Mouse (Mus musculus): Measurements from ENCODE around the gene Oprm1. TPM values are rescaled to one million over a fixed set of nuclear protein-coding genes. Genes with fewer than 3 reads are reported as not detected.
"Not testable (repeated sequence)": the region's sequence is repeated elsewhere in the genome, so short reads cannot be mapped to it uniquely, and the experiment has no call there.

The Oprm1 gene
- polyA plus RNA-seq, 1 experiment from 2014 or later: 0.72 TPM

DNA sequence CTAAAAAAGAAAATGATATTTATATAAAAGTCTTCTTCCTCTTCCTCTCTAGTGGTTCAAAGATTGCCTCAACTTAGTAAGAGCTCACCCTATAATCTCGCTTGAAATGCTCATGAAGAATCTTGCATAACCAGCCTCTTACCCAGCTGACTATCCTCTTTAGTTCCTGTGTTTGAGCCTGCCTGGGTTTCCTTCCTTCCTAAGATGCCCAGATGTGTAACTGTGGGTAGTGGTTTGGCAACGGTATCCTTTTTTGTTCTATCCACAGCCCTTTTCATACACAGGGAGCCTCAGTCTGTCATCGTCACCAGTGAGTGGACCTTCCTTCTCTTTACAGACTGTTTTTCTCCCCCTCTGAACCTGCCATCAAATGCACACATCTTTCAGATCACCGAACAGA lies 227.9 kb downstream of the Oprm1 start:
- no peaks in the 10 kb centered on the region for H3K36me3 ChIP-seq (replicated peaks)
- H3K9ac ChIP-seq: no peak overlapping the region
- no peaks in the 10 kb centered on the region for H3K27me3 ChIP-seq
- no peaks in the 10 kb centered on the region for H3K9me3 ChIP-seq
- H3K4me1 ChIP-seq: no peaks in the 10 kb centered on the region
- WGBS: 84% methylated on average over 4 of the region's 4 CpGs
- H3K27ac ChIP-seq: no peak overlapping the region
- no peak overlapping the region for H3K4me2 ChIP-seq
- H3K4me3 ChIP-seq (replicated peaks): no peak overlapping the region
- ATAC-seq (ENCODE audit: low FRiP score): no peak

GRCm38 (mm10) chr10:6987399-6988098 lies 229.2 kb downstream of the Oprm1 start:
- no peak overlapping the region for H3K4me2 ChIP-seq
- no peaks in the 10 kb centered on the region for H3K27me3 ChIP-seq
- WGBS: 75% methylated on average over 4 of the region's 4 CpGs
- no peaks in the 10 kb centered on the region for H3K9me3 ChIP-seq
- H3K4me1 ChIP-seq: no peaks in the 10 kb centered on the region
- H3K4me3 ChIP-seq (replicated peaks): no peak overlapping the region
- ATAC-seq (ENCODE audit: low FRiP score): no peak
- no peak overlapping the region for H3K27ac ChIP-seq
- H3K36me3 ChIP-seq (replicated peaks): no peaks in the 10 kb centered on the region
- no peak overlapping the region for H3K9ac ChIP-seq

DNA sequence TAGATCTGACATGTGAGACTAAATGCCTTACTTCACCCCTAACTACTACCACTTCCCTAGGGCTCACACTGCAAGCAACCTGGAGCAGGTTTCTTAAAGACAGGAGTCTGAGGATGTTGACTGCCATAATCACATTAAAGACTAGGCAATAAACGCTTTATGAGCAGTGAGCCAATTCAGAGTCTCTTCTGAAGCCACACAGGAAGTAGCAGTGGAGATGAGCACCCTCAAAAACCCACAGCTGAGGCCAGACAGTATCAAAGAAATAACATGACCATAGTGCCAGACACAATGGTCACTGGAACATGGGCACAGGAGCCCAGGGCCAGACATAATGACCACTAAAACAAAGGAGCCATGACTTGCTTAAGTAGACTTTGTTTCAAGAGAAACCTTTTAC lies 230.2 kb downstream of the Oprm1 start:
- H3K4me1 ChIP-seq: no peaks in the 10 kb centered on the region
- H3K9me3 ChIP-seq: no peaks in the 10 kb centered on the region
- no peak for ATAC-seq (ENCODE audit: low FRiP score)
- H3K4me3 ChIP-seq (replicated peaks): no peak overlapping the region
- 85% methylated on average over 1 of the region's 1 CpGs for WGBS
- no peak overlapping the region for H3K4me2 ChIP-seq
- H3K27ac ChIP-seq: no peak overlapping the region
- no peaks in the 10 kb centered on the region for H3K27me3 ChIP-seq
- H3K36me3 ChIP-seq (replicated peaks): no peaks in the 10 kb centered on the region
- no peak overlapping the region for H3K9ac ChIP-seq

GRCm38 (mm10) chr10:6996895-6997294 lies 238.6 kb downstream of the Oprm1 start:
- H3K4me1 ChIP-seq: no peaks in the 10 kb centered on the region
- no peaks in the 10 kb centered on the region for H3K9me3 ChIP-seq
- no peak overlapping the region for H3K4me3 ChIP-seq (replicated peaks)
- H3K27ac ChIP-seq: no peak overlapping the region
- WGBS: 75% methylated on average over 3 of the region's 3 CpGs
- H3K9ac ChIP-seq: no peak overlapping the region
- no peak overlapping the region for H3K4me2 ChIP-seq
- no peaks in the 10 kb centered on the region for H3K36me3 ChIP-seq (replicated peaks)
- no peaks in the 10 kb centered on the region for H3K27me3 ChIP-seq
- no peak for ATAC-seq (ENCODE audit: low FRiP score)

DNA sequence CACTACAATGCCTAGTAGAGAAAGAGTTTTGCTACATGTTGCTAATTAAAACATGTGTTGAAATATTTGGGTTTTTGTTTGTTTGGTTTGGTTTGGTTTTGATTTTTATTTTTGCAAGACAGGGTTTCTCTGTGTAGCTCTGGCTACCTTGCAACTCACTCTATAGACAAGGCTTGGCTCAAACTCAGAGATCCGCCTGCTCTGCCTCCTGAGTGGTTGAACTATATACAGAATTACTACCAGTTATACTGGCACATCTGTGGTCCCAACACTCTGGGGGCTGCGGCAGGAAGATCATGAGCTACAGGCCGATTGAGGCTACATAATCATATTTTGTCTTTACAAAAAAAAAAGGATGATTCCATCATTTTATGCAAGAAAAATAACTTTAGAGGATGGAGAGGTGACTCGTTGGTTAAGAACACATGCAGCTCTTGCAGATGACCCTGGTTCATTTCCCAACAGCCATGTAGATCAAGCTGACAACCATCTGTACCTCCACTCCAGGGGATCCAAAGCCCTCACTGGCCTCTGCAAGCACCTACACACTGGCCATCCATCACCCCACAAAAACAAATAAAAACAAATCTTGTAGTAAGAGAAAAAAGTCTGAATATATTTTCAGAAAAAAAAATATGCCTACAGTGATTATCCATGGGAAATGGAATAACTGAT lies 240.4 kb downstream of the Oprm1 start:
- H3K9ac ChIP-seq: no peak overlapping the region
- ATAC-seq (ENCODE audit: low FRiP score): no peak
- no peaks in the 10 kb centered on the region for H3K27me3 ChIP-seq
- H3K4me2 ChIP-seq: no peak overlapping the region
- no peaks in the 10 kb centered on the region for H3K4me1 ChIP-seq
- WGBS: 87% methylated on average over 4 of the region's 4 CpGs
- no peaks in the 10 kb centered on the region for H3K9me3 ChIP-seq
- H3K27ac ChIP-seq: no peak overlapping the region
- H3K36me3 ChIP-seq (replicated peaks): no peaks in the 10 kb centered on the region
- H3K4me3 ChIP-seq (replicated peaks): no peak overlapping the region

DNA sequence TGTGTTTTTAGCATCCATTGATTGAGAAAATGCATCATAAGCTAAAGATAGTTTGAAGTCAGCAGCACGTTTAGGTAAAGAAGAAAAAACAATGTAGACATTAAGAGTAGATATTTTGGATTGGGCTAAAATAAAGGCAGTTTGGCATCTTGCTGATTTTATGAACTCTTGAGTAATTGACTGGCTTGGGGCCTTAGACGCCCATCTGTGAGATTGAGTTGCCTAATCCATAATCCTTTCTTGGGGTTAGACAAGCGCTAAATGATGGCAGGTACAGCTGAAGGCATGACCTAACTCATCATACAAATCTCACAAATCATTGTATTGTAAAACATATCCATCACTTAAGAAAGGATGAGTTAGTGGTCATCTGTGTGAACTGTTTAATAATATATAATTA lies 241.0 kb downstream of the Oprm1 start:
- Histone ChIP-seq H3K4me2 (no peak overlapping the region), H3K27ac (no peak overlapping the region), H3K9me3 (no peaks in the 10 kb centered on the region), H3K9ac (no peak overlapping the region), H3K4me1 (no peaks in the 10 kb centered on the region), H3K27me3 (no peaks in the 10 kb centered on the region), H3K36me3 (replicated peaks) (no peaks in the 10 kb centered on the region), H3K4me3 (replicated peaks) (no peak overlapping the region)
- 88% methylated on average over 3 of the region's 3 CpGs for WGBS
- no peak for ATAC-seq (ENCODE audit: low FRiP score)

DNA sequence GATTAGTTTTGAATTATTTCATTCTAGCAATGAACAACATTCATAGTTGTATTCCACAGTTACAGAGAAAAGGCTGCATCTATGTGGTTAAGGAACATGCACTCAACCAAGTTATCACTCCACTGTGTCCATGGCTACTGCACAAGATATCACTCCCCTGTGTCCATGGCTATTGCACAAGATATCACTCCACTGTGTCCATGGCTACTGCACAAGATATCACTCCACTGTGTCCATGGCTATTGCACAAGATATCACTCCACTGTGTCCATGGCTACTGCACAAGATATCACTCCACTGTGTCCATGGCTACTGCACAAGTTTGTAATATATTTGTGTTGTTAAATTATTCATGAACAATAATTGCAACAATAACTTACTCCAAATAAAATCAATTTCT lies 245.6 kb downstream of the Oprm1 start:
- not testable (repeated sequence) for H3K4me3 ChIP-seq (replicated peaks); H3K9ac ChIP-seq; H3K27ac ChIP-seq; ATAC-seq (ENCODE audit: low FRiP score); H3K36me3 ChIP-seq (replicated peaks); H3K27me3 ChIP-seq; H3K4me1 ChIP-seq; H3K4me2 ChIP-seq; H3K9me3 ChIP-seq

GRCm38 (mm10) chr10:7004980-7005538 lies 246.8 kb downstream of the Oprm1 start:
- no peak overlapping the region for H3K9ac ChIP-seq
- no peaks in the 10 kb centered on the region for H3K27me3 ChIP-seq
- H3K27ac ChIP-seq: no peak overlapping the region
- 40% methylated on average over 5 of the region's 5 CpGs for WGBS
- H3K4me3 ChIP-seq (replicated peaks): no peak overlapping the region
- no peak overlapping the region for H3K4me2 ChIP-seq
- no peak for ATAC-seq (ENCODE audit: low FRiP score)
- H3K36me3 ChIP-seq (replicated peaks): no peaks in the 10 kb centered on the region
- no peaks in the 10 kb centered on the region for H3K4me1 ChIP-seq
- no peaks in the 10 kb centered on the region for H3K9me3 ChIP-seq

GRCm38 (mm10) chr10:7010543-7010942 lies 252.2 kb downstream of the Oprm1 start:
- H3K4me1 ChIP-seq: no peaks in the 10 kb centered on the region
- H3K27me3 ChIP-seq: no peaks in the 10 kb centered on the region
- no peak for ATAC-seq (ENCODE audit: low FRiP score)
- H3K4me3 ChIP-seq (replicated peaks): no peak overlapping the region
- 87% methylated on average over 8 of the region's 8 CpGs for WGBS
- no peaks in the 10 kb centered on the region for H3K9me3 ChIP-seq
- H3K36me3 ChIP-seq (replicated peaks): no peaks in the 10 kb centered on the region
- H3K9ac ChIP-seq: no peak overlapping the region
- no peak overlapping the region for H3K4me2 ChIP-seq
- H3K27ac ChIP-seq: no peak overlapping the region

DNA sequence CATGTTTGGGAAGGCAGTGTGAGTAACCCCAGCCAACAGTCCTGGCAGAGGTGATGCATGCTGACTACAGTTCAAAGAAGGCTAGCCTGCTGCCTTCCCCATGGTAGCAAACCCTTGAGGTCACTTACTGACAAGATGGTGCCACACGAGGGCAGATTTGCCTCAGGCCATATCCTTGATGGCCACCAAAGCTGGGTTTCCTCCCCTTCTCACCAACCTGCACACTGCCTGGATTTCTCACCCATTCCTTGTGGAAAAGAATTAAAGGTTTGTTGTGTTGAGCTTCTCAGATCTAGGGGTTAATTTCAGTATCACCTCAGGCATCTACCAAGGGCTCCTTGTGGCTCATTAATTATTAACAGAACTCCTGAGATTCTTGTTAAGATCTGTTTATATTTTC lies 256.9 kb downstream of the Oprm1 start:
- no peak for ATAC-seq (ENCODE audit: low FRiP score)
- no peaks in the 10 kb centered on the region for H3K27me3 ChIP-seq
- no peaks in the 10 kb centered on the region for H3K36me3 ChIP-seq (replicated peaks)
- H3K4me1 ChIP-seq: no peaks in the 10 kb centered on the region
- H3K27ac ChIP-seq: no peak overlapping the region
- H3K9me3 ChIP-seq: no peaks in the 10 kb centered on the region
- 55% methylated on average over 1 of the region's 1 CpGs for WGBS
- H3K4me2 ChIP-seq: no peak overlapping the region
- no peak overlapping the region for H3K4me3 ChIP-seq (replicated peaks)
- H3K9ac ChIP-seq: no peak overlapping the region

GRCm38 (mm10) chr10:7019781-7020386 lies 261.6 kb downstream of the Oprm1 start:
- Histone ChIP-seq H3K4me3 (replicated peaks) (no peak overlapping the region), H3K36me3 (replicated peaks) (no peaks in the 10 kb centered on the region), H3K9ac (no peak overlapping the region), H3K27ac (no peak overlapping the region), H3K4me2 (no peak overlapping the region), H3K4me1 (no peaks in the 10 kb centered on the region), H3K9me3 (no peaks in the 10 kb centered on the region), H3K27me3 (no peaks in the 10 kb centered on the region)
- WGBS: 80% methylated on average over 7 of the region's 7 CpGs
- no peak for ATAC-seq (ENCODE audit: low FRiP score)

- Histone ChIP-seq H3K27me3 (no peaks in the 10 kb centered on the region), H3K9me3 (no peaks in the 10 kb centered on the region), H3K27ac (no peak overlapping the region), H3K36me3 (replicated peaks) (no peaks in the 10 kb centered on the region), H3K4me1 (no peaks in the 10 kb centered on the region), H3K4me3 (replicated peaks) (no peak overlapping the region), H3K4me2 (no peak overlapping the region), H3K9ac (no peak overlapping the region)
- ATAC-seq (ENCODE audit: low FRiP score): no peak
- 92% methylated on average over 9 of the region's 9 CpGs for WGBS
Measured at GRCm38 (mm10) chr10:7020551-7020950, 262.2 kb downstream of the Oprm1 start.

- Histone ChIP-seq H3K27me3 (no peaks in the 10 kb centered on the region), H3K9ac (no peak overlapping the region), H3K4me3 (replicated peaks) (no peak overlapping the region), H3K4me1 (no peaks in the 10 kb centered on the region), H3K4me2 (no peak overlapping the region), H3K36me3 (replicated peaks) (no peaks in the 10 kb centered on the region), H3K27ac (no peak overlapping the region), H3K9me3 (no peaks in the 10 kb centered on the region)
- 87% methylated on average over 1 of the region's 1 CpGs for WGBS
- ATAC-seq (ENCODE audit: low FRiP score): no peak
Measured at GRCm38 (mm10) chr10:7025028-7025427, 266.7 kb downstream of the Oprm1 start.

Measured in forebrain, embryonic 12.5 days (tissue).